Mouse (Mus musculus) liver, adult 2 months (tissue): ENCODE measurements at regions not wholly inside any gene's neighbourhood (a gene's known extent, or its start where the extent isn't known, plus 50 kb on each side); places are given as distances from the start of the nearest gene placed in this dataset.

Source experiments
- CTCF ChIP-seq: fragments of 200-500 bp; IDR thresholded peaks from 2 replicates; pipeline ENCODE4 v1.5.1; 2011; ENCODE audit warnings: low read depth, low read length, control low read depth
- POLR2A ChIP-seq: fragments of 200-500 bp; IDR thresholded peaks from 2 replicates; pipeline ENCODE4 v1.6.1; 2011; ENCODE audit warnings: low read length, control low read depth; ENCODE audit not compliant: insufficient read depth; ENCODE audit errors: extremely low read depth

- TF ChIP-seq CTCF: no peak
- TF ChIP-seq POLR2A: no peak
Observed at GRCm38 (mm10) chr7:138593344-138593743, 195.8 kb upstream of the Tcerg1l start.
